Mouse (Mus musculus) T-helper 1 cell (primary cell): ENCODE data around the gene Snapc2.

Experiments used
- in situ Hi-C: fragments of 300-600 bp; cut with MboI, MseI; formaldehyde crosslinking; loops from one replicate; pipeline ENCODE4 v1.15.1; 2025; ENCODE audit warnings: high pct_unique_total_duplicates

Gene Snapc2

GRCm38 (mm10) chr8:4252934-4253841, at the start of gene Snapc2:
Snapc2 (plus strand) TSS chr8:4253080.
- in situ Hi-C loops: no loop called here

DNA sequence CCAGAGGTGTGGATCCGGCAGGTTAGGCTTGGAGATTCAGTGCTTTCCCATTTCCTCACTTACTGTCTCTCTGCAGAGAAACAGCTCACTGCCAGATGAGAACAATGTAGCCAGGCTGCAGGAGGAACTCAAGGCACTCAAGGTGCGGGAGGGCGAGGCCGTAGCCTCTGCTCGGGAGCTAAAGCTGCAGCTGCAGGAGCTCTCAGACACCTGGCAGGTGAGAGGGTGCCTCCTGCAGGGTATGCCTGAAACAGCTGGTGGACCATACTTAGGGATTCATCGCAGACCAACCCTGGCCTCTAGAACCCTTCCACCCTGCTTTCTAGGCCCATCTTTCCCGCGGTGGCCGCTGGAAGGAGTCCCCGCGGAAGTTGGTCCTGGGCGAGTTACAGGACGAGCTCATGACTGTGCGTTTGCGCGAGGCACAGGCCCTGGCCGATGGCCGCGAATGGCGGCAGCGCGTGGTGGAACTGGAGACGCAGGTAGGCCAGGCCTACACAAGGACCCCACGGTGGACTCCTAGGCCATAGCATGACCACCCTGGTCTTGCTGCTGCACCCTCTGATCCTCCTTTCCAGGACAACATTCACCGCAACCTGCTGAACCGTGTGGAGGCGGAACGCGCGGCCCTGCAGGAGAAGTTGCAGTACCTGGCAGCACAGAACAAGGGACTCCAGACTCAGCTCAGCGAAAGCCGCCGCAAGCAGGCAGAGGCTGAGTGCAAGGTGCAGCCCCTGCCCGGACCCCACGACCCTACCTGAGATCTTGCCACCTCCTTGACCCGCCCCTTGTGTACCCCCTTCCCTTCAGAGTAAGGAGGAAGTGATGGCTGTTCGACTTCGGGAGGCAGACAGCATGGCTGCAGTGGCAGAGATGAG, 47.4 kb upstream of the Snapc2 start:
- in situ Hi-C loops: no loop called here

DNA sequence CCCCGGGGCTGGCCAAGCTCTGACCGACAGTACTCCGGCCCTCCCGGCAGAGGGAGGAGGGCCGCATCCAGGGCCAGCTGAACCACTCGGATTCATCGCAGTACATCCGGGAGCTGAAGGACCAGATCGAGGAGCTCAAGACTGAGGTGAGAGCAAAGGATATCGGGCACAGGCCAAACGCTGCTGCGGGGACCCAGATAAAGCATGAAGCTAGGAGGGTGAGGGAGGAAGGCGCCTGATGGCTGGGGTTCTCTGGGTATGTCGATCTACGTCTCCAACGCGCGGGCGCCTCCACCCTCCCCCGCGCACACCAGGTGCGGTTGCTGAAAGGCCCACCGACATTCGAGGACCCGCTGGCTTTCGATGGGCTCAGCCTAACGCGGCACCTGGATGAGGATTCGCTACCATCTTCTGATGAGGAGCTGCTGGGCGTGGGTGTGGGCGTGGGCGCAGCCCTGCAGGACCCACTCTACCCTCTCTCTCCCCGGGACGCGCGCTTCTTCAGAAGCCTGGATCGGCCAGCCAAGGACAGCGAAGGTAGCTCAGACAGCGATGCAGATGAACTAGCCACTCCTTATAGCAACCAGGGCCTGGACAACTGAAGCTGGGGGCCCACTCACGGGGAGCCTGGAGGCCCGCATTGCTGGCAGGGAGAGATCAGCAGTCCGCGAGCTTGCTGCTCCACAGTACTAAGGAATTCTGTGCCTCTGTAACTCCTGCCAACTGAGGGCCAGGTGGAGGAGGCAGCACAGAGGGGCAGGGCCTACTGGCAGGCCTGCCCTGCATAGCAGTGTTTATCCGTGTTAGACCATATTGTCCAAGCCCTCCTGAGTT, 46.5 kb upstream of the Snapc2 start:
- in situ Hi-C loops: no loop called here

DNA sequence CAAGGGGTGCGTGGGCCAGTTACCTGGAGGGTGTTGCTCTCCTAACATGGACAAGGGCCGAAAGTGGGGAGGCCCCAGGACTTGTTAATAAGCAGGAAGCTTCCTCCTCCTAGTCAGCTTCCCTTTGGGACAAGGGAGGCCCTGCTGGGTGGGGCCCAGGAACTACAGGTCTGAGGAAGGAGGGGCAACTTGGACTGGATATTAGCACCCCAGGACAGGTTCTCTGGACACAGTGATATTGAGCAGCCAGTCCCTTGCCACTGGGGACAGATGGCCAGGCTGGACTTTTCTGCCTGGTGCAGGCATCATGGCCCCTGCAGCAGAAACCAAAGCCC, 45.9 kb upstream of the Snapc2 start:
- in situ Hi-C loops: no loop called here

DNA sequence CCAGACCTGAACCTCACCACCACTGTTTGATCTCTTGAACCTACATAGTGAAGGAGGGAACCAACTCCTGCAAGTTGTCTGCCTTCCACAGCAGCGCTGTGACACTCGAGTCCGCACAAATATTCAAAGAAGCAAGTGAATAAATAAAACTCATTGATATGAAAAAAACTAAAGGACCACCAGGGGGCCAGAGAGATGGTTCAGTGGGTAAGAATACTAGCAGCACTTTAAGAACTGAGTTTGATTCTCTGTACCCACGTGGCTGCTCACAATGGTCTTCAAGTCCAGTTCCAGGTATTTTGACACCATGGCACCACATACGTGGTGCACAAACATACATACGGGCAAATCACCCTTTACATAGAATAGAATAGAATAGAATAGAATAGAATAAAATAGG, 41.8 kb upstream of the Snapc2 start:
- in situ Hi-C loops: no loop called here

DNA sequence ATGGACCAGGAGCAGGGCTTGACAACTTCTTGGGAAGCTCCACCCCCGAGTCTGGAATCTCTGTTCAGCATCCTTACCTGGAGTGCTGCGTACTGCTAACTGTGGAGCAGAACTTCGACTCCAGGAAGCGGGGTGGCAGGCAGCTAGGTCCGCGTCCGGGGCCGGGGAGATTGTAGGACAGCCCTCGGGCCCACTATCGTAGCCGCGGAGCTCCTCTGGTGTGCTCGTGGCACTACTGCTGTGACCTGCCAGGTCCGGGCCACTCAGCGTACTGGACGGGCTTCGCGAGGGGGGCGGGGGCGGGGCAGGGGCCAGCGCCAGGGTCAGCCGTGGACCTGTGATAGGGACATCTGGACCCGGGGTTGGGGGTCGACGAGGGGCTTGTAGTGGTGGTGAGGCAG, 40.1 kb upstream of the Snapc2 start:
- in situ Hi-C loops: no loop called here

DNA sequence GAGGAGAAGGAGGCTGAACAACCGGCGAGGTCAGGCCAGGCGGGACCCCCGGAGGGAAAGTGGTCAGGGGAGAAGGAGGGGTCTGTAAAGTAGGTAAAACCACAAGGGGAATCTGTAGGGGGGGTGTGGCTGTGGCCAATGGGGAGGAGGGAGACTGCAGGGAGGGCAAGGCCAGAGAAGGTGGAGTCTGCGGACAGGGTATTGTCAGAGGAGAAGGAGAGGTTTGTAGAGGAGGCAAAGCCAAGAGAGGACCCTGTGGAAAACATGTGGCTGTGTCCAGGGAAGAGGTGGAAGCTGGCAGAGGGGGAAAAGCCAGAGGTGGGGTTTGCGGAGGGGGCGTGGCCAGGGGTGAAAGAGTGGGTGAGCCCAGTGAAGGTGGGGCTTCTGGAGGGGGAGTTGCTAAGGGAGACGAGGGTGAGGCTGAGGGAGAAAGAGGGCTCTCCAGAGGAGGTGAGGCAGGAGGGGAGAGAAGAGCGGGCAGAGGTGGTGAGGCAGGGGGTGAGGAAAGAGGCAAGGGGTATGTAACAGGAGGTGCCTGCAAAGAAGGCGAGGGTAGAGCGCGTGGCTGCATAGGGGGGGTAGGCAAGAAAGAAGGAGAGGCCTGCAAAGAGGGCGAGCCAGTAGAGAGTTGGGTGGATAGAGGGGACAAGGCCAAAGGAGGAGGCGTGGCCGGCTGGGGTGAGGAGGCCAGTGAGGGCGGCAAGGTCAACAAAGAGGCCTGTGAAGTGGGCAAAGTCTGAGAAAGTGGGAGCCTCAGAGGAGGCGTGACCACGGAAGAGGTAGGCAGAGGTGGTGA, 39.5 kb upstream of the Snapc2 start:
- in situ Hi-C loops: no loop called here

DNA sequence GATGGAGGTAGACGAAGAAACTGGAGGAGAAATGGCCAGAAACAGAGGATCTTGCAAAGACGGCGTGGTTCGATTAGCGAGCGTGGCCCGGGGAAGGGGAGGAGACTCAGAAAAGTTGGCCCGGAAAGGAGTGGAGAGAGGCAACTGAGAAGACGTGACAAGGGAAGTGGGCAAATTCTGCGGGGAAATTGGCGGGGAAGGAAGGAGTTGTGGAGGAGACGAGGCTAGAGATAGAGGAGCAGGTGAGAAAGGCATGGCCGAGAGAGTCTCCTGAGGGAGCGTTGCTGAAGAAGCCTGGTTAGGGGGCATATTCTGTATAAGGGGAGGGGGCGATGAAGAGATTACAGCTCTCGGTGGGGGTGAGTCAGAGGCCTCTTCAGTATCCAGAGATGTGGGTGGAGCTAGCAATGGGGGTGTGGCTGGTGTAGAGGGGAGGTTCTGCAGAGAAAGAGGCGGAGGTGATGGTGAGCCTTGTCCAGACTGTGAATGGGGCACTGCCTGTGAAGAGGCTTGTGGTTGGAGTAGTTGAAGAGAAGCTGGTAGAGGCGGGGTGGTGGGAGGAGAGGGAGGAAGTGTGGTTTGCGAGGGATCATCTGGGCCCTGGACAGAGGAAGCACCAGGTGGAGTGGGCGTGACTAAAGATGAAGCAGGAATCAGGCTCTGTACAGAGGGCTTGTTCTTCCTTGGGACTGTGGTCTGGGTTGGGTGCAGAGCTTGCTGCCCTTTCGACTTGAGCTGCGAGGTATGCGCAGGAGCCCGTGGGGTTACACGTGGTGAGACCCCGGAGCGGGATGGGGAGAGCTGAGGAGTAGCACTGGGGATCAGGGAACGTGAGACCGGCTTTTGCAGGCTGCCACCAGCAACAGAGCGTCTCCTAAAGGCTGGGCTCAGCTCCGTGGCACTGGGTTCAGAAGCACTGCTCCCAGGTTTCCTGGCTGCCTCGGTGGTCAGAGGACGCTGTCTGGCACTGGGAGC, 38.6 kb upstream of the Snapc2 start:
- in situ Hi-C loops: no loop called here

DNA sequence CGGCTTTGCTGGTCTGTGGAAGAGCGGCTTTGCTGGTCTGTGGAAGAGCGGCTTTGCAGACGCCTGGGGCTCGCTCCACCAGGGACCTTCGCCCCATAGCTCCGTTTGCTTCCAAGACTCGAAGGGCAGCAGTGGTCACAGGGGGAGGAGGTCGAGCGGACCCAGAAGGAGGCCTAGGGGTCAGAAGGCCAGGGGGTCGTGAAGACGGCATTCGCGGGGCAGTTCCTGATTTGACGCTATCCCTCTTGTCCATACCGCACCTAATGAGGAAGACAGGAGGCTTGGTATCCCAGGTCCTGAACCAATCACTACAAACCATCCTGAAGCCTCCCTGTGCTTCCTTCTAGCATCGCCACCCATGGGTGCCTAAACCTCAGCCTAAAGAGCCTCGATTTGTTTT, 36.6 kb upstream of the Snapc2 start:
- in situ Hi-C loops: loop anchor here (5.0 kb wide), 1 partner anchor 49 kb away; the partner anchor contains the start of gene Evi5l

- in situ Hi-C loops: loop anchor here (5.0 kb wide), 1 partner anchor 50 kb away; the partner anchor contains the start of gene Evi5l
These were observed 35.9 kb upstream of the Snapc2 start, which contains the start of gene Prr36 for GRCm38 (mm10) chr8:4216791-4217621. Prr36 (minus strand) TSS chr8:4217459.

- in situ Hi-C loops: loop anchor here (5.0 to 10.0 kb wide), 2 partner anchors 52 to 595 kb away; partner anchors contain the start of genes Evi5l, Pcp2, Pet100 and Xab2
These were observed 33.3 kb upstream of the Snapc2 start for GRCm38 (mm10) chr8:4219617-4220016.

DNA sequence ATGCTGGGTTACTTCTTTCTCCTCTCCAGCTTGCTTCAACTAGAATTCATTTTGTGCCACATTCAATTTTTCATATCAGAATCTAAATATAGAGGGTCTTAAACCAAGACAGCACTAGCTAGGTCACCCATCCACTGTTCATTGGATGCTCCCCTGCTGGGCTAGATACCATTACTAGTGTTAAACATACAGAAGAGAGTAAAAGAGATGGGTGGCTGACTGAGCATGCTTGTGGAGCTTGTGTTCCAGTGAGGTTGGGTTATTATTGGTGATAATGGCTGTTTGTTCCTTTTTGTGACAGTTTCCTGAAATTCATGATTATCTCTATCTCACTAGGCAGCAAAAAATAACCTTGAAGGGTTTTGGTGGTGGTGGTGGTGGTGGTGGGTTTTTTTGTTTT, 30.8 kb upstream of the Snapc2 start:
- in situ Hi-C loops: loop anchor here (10.0 kb wide), 1 partner anchor 597 kb away; the partner anchor contains the start of genes Pcp2, Pet100 and Xab2

DNA sequence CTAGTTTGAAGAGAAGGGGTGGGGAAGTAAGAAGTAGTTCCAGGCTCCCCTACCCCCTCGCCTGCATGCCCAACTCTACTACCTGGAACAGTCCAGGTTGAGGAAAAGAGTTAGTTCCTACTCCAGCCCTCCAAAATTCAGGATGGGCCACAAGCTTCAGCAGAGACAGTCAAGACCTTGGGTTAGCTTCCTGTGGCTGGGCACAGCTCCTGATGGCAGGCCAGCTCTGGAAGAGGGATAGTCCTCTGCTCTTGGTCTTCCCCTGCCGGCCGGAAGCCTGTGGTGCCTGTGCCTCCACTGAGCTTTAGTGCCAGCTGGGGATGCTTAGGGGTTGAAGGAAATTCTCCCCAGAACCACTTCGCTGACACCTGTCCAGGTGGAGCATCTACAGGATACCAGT, 26.6 kb upstream of the Snapc2 start:
- in situ Hi-C loops: loop anchor here (10.0 kb wide), 1 partner anchor 602 kb away; the partner anchor contains the start of genes Pcp2, Pet100 and Xab2

- in situ Hi-C loops: loop anchor here (10.0 kb wide), 1 partner anchor 602 kb away; the partner anchor contains the start of genes Pcp2, Pet100 and Xab2
These were observed 26.0 kb upstream of the Snapc2 start, which contains the start of gene Lrrc8e for GRCm38 (mm10) chr8:4226739-4227347. Lrrc8e (plus strand) TSS chr8:4226827.

GRCm38 (mm10) chr8:4227919-4228318, 25.0 kb upstream of the Snapc2 start:
- in situ Hi-C loops: loop anchor here (10.0 kb wide), 1 partner anchor 603 kb away; the partner anchor contains the start of genes Pcp2, Pet100 and Xab2

GRCm38 (mm10) chr8:4229784-4230183, 23.1 kb upstream of the Snapc2 start:
- in situ Hi-C loops: loop anchor here (10.0 kb wide), 1 partner anchor 605 kb away; the partner anchor contains the start of genes Pcp2, Pet100 and Xab2

GRCm38 (mm10) chr8:4230612-4231351, 22.1 kb upstream of the Snapc2 start:
- in situ Hi-C loops: no loop called here
